Comparison of ENCODE assay signal across 7 mouse cellular contexts in genomic region chr7:70359791-70360581, GRCm38 (mm10). TPM values are rescaled to one million over a fixed set of nuclear protein-coding genes. Genes with fewer than 3 reads are reported as not detected.
DNase-seq lines count a peak whose midpoint lies in the region; ATAC-seq lines count a peak whose summit lies in the region.

No protein-coding gene starts in this region.

- no peak for ATAC-seq in limb, embryonic 13.5 days (ENCODE audit: low FRiP score, low read depth)

- H3K9ac ChIP-seq in limb, embryonic 13.5 days: peak overlapping the region; percentile 99

- H3K4me2 ChIP-seq in limb, embryonic 13.5 days (replicated peaks): peak overlapping the region; percentile 85

- no peaks in the 10 kb centered on the region for H3K9me3 ChIP-seq in hindbrain, embryonic 10.5 days
- H3K9me3 ChIP-seq in limb, embryonic 13.5 days: no peaks in the 10 kb centered on the region

- peaks cover 45% of the 10 kb centered on the region for H3K4me1 ChIP-seq in hindbrain, embryonic 10.5 days (replicated peaks)
- H3K4me1 ChIP-seq in limb, embryonic 13.5 days: peaks cover 37% of the 10 kb centered on the region

- H3K4me3 ChIP-seq in hindbrain, embryonic 10.5 days: peak overlapping the region; percentile 93
- H3K4me3 ChIP-seq in limb, embryonic 13.5 days: peak overlapping the region; percentile 84

- peak overlapping the region; percentile 99 for H3K27ac ChIP-seq in hindbrain, embryonic 10.5 days
- peak overlapping the region; percentile 100 for H3K27ac ChIP-seq in limb, embryonic 13.5 days

- under 1% methylated on average over 75 of the region's 75 CpGs for WGBS in hindbrain, embryonic 10.5 days
- under 1% methylated on average over 69 of the region's 75 CpGs for WGBS in limb, embryonic 13.5 days

- H3K27me3 ChIP-seq in hindbrain, embryonic 10.5 days (ENCODE audit: insufficient read depth, poor library complexity, severe bottlenecking): peaks cover 31% of the 10 kb centered on the region
- peaks cover 16% of the 10 kb centered on the region for H3K27me3 ChIP-seq in limb, embryonic 13.5 days

- peak; percentile 27 to 32 for DNase-seq in right cerebral cortex, postnatal 10 days (ENCODE audit: low spot score in 2 of 2)
- DNase-seq in right cerebral cortex, postnatal 36 days (ENCODE audit: low spot score in 2 of 2): no peak
- DNase-seq in embryo, embryonic 11 days: peak; percentile 61
- peak; percentile 62 for DNase-seq in hindbrain, embryonic 10.5 days (ENCODE audit: low spot score)
- DNase-seq in ovary, postnatal 14 days (ENCODE audit: low spot score): peak; percentile 24
- DNase-seq in right cerebral cortex, postnatal 4 days: no peak

- peaks cover 52% of the 10 kb centered on the region for H3K36me3 ChIP-seq in hindbrain, embryonic 10.5 days
- peaks cover 35% of the 10 kb centered on the region for H3K36me3 ChIP-seq in limb, embryonic 13.5 days

RNA-seq across cellular contexts. Expression of gene Nr2f2, which starts 6.5 kb away (rescaled TPM):
- 83.4 and 86.4 TPM in 2 replicates for polyA plus RNA-seq in hindbrain, embryonic 10.5 days (2016; fragmentation: Nextera tagmentation; extraction: Ambion mirVana)
- polyA plus RNA-seq in limb, embryonic 13.5 days (2015; fragmentation: Nextera tagmentation; extraction: Ambion mirVana): 62.3 and 65.9 TPM in 2 replicates

Comparison
In these comparisons a context has a peak if more than half of its experiments do, and no peak if none do; other contexts are left out.
1. DNase-seq: peak in right cerebral cortex, postnatal 10 days (2 of 2), embryo, embryonic 11 days (single experiment), hindbrain, embryonic 10.5 days (single experiment) and ovary, postnatal 14 days (single experiment); none in right cerebral cortex, postnatal 36 days (0 of 2) and right cerebral cortex, postnatal 4 days (single experiment).